Mouse (Mus musculus) ES-CJ7 (cell line): Measurements from ENCODE around the gene Nfam1.
A peak's percentile ranks its signal among the peaks of the same experiment; 100 is the strongest.

ENCODE experiments used
- DNase-seq: peaks from one replicate; pipeline ENCODE4 v3.0.0; 2011; ENCODE audit warnings: low read depth, low spot score

Nfam1 gene

GRCm38 (mm10) chr15:83038812-83039211 lies 5.7 kb upstream of the Nfam1 start:
- DNase-seq = no peak

GRCm38 (mm10) chr15:83037755-83038483 lies 4.8 kb upstream of the Nfam1 start:
- DNase-seq = peak; percentile 87

DNA sequence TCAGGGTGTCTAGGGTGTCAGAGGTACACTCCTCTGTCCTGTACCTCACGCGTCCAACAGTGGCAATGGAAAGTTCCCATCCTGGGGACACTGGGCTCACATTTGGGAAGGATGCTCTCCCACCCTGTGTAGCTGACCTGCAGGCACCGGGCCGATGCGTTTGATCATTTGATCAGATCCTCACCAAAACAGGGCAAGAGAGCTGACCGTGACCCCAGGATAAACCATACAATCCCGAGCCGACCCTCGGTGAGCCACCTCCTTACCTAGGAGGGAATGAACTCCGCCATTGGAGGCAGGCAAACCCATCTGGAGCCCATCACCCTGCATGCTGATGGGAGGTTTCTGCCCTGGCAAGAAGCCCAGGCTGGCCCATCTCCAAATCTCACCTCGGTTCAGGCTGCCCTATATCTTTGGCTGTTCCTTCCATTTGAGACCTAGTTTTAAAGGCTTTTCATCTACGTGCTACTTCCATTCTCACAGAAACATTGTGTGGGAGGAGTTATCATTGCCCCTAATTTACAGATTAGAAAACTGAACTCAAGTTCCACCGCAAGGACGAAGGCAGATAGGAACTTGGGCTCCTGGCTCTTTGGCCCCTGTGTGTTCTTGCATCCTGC lies 3.9 kb upstream of the Nfam1 start:
- no peak for DNase-seq

DNA sequence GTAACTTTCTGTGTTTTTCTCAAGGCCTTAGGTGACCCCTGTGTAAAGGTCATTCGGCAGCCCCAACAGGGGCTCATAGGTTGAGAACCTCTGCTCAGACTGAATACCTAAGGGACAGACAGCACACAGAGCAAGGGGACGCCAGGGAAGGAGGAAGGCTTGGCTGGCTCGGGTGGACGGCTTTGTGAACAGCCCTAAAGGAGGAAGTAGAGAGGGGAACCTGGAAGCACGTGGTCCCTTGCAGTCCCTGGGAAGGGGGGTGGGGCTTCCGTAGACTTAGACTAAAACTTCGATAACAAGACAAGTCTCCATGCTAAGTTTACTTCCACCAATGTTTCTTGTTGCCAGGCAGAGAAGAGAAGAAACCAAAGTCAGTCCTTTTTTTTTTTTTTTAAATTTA lies 3.0 kb upstream of the Nfam1 start:
- no peak for DNase-seq

GRCm38 (mm10) chr15:83034275-83034977 lies 1.3 kb upstream of the Nfam1 start:
- no peak for DNase-seq

DNA sequence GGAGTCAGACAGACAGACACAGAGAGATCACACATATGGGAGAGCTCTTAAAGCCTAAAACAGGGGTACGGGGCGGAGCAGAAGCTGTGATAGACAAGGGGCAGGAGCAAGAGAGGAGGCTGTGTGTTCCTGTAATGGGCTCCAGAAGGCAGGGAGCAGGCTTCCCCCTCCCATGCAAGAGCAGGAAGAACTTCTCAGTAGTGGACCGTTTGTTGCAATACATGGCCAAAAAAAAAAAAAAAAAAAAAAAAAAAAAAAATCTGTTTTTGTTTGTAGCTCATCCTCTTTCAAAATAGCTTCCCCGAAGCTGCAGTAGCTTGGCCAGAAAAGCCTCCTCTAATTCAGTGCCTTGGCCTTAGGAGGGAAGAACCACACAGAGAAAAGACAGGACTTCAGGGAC lies 2.2 kb downstream of the Nfam1 start:
- DNase-seq = no peak

DNA sequence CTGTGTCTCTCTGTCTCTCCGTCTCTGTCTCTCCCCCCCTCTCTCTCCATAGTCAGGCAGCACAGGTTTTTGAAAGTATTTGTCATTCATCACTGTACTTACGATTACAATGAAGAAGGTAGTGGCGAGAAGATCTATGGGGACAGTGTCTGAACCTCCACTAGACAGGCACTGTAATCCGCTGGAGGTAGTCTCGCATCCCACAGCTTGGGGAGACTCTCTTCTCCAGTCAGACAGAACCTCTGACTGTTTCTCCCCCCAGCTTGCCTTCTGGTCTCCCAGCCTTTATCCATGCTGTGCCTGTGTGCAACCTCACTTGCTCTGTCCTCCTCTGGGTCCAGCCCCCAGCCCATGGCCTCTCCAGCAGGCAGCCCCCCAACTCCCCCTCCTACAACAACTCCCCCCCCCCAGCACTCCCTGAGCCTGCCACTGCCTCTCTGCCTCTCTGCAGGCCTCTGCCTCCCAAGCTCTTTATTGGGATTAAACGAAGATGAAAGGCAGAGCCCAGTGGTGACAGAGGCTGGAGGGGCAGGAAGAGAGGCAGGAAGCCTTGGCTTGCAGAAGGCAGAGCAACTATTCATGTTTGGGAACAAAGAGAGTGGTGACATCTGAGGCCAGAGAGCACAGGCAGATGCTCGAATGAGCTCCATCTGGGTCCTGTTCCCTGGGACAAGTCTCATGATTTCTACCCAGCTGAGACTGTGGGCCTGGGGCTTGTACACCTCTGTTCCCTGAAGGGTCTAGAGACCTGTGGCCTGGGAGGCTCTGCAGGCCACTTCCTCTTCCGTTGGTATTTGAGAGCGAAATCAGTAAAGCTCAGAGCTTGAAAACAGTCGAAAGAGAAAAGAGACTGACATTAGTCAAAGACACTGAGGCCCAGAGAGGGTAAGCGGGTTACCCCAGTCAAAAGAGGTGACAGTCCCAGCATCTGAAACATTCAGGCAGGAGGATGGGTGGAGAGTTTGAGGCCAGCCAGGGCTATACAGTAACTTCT lies 3.1 kb downstream of the Nfam1 start:
- DNase-seq = no peak

GRCm38 (mm10) chr15:83026129-83026528 lies 7.0 kb downstream of the Nfam1 start:
- DNase-seq = no peak

GRCm38 (mm10) chr15:83025041-83025760 lies 7.9 kb downstream of the Nfam1 start:
- DNase-seq = no peak

DNA sequence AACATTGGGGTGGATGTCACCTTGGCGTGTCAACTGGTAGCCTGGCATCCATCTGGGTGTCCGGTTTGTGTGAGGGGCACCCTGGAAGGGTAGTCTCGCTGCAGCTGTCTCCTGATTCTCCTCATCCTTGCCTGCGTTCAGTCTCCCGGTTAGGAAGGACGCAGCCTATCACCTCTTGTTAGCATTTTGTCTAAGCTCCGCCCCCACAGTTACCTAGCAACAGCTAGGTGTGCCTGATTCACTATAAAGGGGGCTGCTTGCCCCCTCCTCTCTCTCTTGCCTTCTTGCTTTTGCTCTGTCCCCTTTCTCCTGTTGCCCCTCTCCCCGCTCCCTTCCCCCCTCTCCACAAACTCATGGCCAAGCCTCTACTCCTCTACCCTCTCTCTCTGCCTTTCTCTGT lies 10.2 kb downstream of the Nfam1 start:
- no peak for DNase-seq

DNA sequence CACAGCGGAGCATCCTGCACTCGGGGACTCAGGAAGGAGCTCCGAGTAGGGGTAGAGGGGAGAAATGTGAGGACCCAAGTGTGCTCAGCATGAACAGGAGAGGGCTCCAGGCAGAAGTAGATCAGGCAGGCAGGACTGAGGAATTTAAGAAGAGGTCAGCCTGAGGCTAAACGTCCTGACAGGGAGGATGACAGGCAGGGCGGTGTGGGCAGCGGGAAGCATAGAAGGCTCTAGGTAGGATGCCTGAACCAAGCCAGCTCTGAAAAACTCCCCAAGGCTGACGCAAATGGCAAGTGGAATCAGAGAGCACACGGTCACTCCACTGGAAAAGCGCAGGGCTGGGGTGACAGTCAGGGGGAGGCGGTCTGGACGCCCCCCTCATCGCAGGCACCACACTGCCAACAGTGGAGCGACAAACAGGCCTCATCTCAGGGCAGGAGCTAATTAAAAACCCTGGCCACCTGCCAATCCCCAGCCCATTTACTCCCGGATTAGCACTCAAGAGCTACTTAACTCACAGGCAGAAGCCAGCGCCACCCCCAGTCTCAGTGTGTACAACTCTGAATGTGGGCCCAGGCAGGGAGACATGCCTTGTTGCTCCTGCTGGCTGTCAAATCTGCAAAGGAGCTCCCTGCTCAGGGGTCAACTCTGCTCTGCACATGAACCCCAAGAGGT lies 22.0 kb downstream of the Nfam1 start:
- no peak for DNase-seq

DNA sequence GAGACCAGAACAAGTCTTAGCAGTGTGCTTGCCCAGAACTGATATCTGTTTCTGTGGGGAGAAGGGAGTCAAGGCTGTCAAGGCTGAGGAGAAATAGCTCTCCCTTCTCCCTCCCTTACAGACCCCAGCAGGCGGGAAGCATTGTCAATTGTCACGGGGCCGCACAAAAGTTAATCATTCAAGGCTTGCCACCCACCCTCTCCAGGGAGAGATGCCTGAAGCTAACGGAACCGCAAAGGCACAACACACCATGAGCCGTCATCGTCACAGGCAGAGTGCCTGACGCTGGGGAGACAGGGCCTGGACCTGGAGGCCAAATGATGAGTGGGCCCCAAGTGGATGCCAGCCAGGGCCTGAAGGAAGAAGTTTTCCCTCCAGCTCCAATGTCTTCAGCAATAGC lies 22.7 kb downstream of the Nfam1 start:
- no peak for DNase-seq

- no peak for DNase-seq
Measured at GRCm38 (mm10) chr15:83009532-83009931, 23.6 kb downstream of the Nfam1 start.

GRCm38 (mm10) chr15:83008761-83009423 lies 24.2 kb downstream of the Nfam1 start:
- DNase-seq = peak; percentile 63

- peak; percentile 56 for DNase-seq
Measured at GRCm38 (mm10) chr15:83007346-83007920, 25.7 kb downstream of the Nfam1 start.

GRCm38 (mm10) chr15:83002665-83003548 lies 30.2 kb downstream of the Nfam1 start:
- peak; percentile 19 for DNase-seq

DNA sequence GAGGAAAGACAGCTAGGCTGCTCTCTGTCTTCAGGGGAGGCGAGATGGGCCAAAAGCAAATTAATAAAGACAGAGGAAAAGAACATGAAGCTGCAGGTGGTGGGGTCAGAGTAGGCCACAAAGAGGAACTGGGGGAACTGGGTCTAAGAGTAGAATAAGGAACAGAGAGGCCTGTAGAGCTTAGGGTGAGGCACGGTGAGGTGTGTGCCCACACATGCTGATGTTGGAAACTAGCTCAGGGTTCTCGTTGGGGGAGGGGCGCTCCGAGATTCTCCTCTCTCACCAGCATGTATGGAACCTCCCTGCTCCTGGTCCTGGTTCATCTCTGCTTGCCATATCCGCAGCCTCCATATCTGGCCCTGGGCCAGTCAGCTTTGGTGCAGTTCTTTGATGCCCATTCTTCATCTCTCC lies 34.3 kb downstream of the Nfam1 start:
- DNase-seq = no peak

GRCm38 (mm10) chr15:82996431-82996830 lies 36.7 kb downstream of the Nfam1 start:
- DNase-seq = no peak
